Mouse (Mus musculus) hindbrain, embryonic 13.5 days (tissue): ENCODE results near the gene Zfp239. TPM values are rescaled to one million over a fixed set of nuclear protein-coding genes. Genes with fewer than 3 reads are reported as not detected.
"Not testable (repeated sequence)": the region's sequence is repeated elsewhere in the genome, so short reads cannot be mapped to it uniquely, and the experiment has no call there.

Experiments used
- ATAC-seq: fragments of 200-750 bp; cut with Nextera tagmentation; 2 replicates; pipeline ENCODE4 v1.8.0; 2017; ENCODE audit warnings: moderate TSS enrichment; ENCODE audit not compliant: low FRiP score
- H3K27ac ChIP-seq: fragments of 300-500 bp; sonication (generic); 2 replicates; pipeline ENCODE4 v1.5.1; 2015; ENCODE audit warnings: inconsistent platforms, mild to moderate bottlenecking, moderate library complexity
- H3K27me3 ChIP-seq: fragments of 300-500 bp; sonication (generic); 2 replicates; pipeline ENCODE4 v1.6.1; 2015; ENCODE audit warnings: mild to moderate bottlenecking, inconsistent platforms
- H3K36me3 ChIP-seq: fragments of 300-500 bp; sonication (generic); 2 replicates; pipeline ENCODE4 v1.6.1; 2015; ENCODE audit warnings: mild to moderate bottlenecking, inconsistent platforms
- H3K4me1 ChIP-seq: fragments of 300-500 bp; sonication (generic); replicated peaks from 2 replicates; pipeline ENCODE4 v1.6.1; 2015; ENCODE audit warnings: inconsistent platforms
- H3K4me2 ChIP-seq: fragments of 300-500 bp; sonication (generic); 2 replicates; pipeline ENCODE4 v1.6.1; 2015; ENCODE audit warnings: inconsistent platforms, mild to moderate bottlenecking, moderate library complexity
- H3K4me3 ChIP-seq: fragments of 300-500 bp; sonication (generic); 2 replicates; pipeline ENCODE4 v1.5.1; 2015; ENCODE audit warnings: mild to moderate bottlenecking, inconsistent platforms
- H3K9ac ChIP-seq: fragments of 300-500 bp; sonication (generic); 2 replicates; pipeline ENCODE4 v1.6.1; 2015; ENCODE audit warnings: mild to moderate bottlenecking, inconsistent platforms
- H3K9me3 ChIP-seq: fragments of 300-500 bp; sonication (generic); 2 replicates; pipeline ENCODE4 v1.6.1; 2016; ENCODE audit warnings: inconsistent platforms
- WGBS: fragments of 180-500 bp; shearing (Covaris S2); methylation state at CpG from one replicate; pipeline ENCODE4 v1.1.7; 2015; 5-methylcytosine and 5-hydroxymethylcytosine counted together
- polyA plus RNA-seq: library from polyadenylated mRNA; unstranded; fragments of >200 nt; fragmentation: Nextera tagmentation; extraction: Ambion mirVana; gene quantifications from 2 replicates; pipeline ENCODE4 v1.2.1, GENCODE M21; 2015

Zfp239 gene
- polyA plus RNA-seq, 1 experiment from 2014 or later: 14.6 TPM

GRCm38 (mm10) chr6:117851747-117852146, 10.2 kb upstream of the Zfp239 start:
- no peak overlapping the region for H3K4me3 ChIP-seq
- H3K9ac ChIP-seq: no peak overlapping the region
- no peaks in the 10 kb centered on the region for H3K27me3 ChIP-seq
- H3K4me1 ChIP-seq: no peaks in the 10 kb centered on the region
- WGBS: 71% methylated on average over 2 of the region's 2 CpGs
- H3K9me3 ChIP-seq: no peaks in the 10 kb centered on the region
- no peak overlapping the region for H3K27ac ChIP-seq
- peaks cover 33% of the 10 kb centered on the region for H3K36me3 ChIP-seq
- no peak overlapping the region for H3K4me2 ChIP-seq
- no peak for ATAC-seq

GRCm38 (mm10) chr6:117857990-117858389, 3.9 kb upstream of the Zfp239 start:
- no peak for ATAC-seq
- Histone ChIP-seq H3K27ac (no peak overlapping the region), H3K4me3 (no peak overlapping the region), H3K4me1 (no peaks in the 10 kb centered on the region), H3K9me3 (no peaks in the 10 kb centered on the region), H3K4me2 (no peak overlapping the region), H3K36me3 (no peaks in the 10 kb centered on the region; the same call in 1 of the 2 replicates), H3K9ac (no peak overlapping the region), H3K27me3 (no peaks in the 10 kb centered on the region)
- 82% methylated on average over 1 of the region's 1 CpGs for WGBS

- H3K9me3 ChIP-seq: no peaks in the 10 kb centered on the region
- H3K9ac ChIP-seq: no peak overlapping the region
- no peaks in the 10 kb centered on the region for H3K36me3 ChIP-seq
- peak overlapping the region; percentile 75; the same call in 1 of the 2 replicates for H3K4me3 ChIP-seq
- peaks cover 9% of the 10 kb centered on the region; the same call in 1 of the 2 replicates for H3K4me1 ChIP-seq
- WGBS: 82% methylated on average over 8 of the region's 8 CpGs
- ATAC-seq: peak; percentile 46; the same call in 1 of the 2 replicates
- no peak overlapping the region for H3K27ac ChIP-seq
- H3K27me3 ChIP-seq: no peaks in the 10 kb centered on the region
- peak overlapping the region; percentile 86 for H3K4me2 ChIP-seq
Observed at GRCm38 (mm10) chr6:117862465-117862864, 565 bp downstream of the Zfp239 start.

- Histone ChIP-seq H3K9ac (peak overlapping the region; percentile 86), H3K4me1 (peaks cover 9% of the 10 kb centered on the region; the same call in 1 of the 2 replicates), H3K36me3 (no peaks in the 10 kb centered on the region), H3K9me3 (no peaks in the 10 kb centered on the region), H3K4me2 (peak overlapping the region; percentile 86), H3K27me3 (no peaks in the 10 kb centered on the region), H3K4me3 (peak overlapping the region; percentile 75), H3K27ac (no peak overlapping the region)
- WGBS: 3% methylated on average over 26 of the region's 26 CpGs
- ATAC-seq: peak; percentile 92
Observed at GRCm38 (mm10) chr6:117862899-117863620, 1.2 kb downstream of the Zfp239 start.

GRCm38 (mm10) chr6:117863751-117864150, 1.9 kb downstream of the Zfp239 start:
- Histone ChIP-seq H3K4me1 (peaks cover 9% of the 10 kb centered on the region; the same call in 1 of the 2 replicates), H3K9me3 (no peaks in the 10 kb centered on the region), H3K27me3 (no peaks in the 10 kb centered on the region), H3K36me3 (no peaks in the 10 kb centered on the region), H3K4me2 (peak overlapping the region; percentile 86), H3K9ac (peak overlapping the region; percentile 86; the same call in 1 of the 2 replicates), H3K4me3 (peak overlapping the region; percentile 75), H3K27ac (no peak overlapping the region)
- no peak for ATAC-seq
- 97% methylated on average over 8 of the region's 8 CpGs for WGBS

- no peak overlapping the region for H3K27ac ChIP-seq
- H3K4me2 ChIP-seq: no peak overlapping the region
- no peaks in the 10 kb centered on the region for H3K27me3 ChIP-seq
- 96% methylated on average over 8 of the region's 8 CpGs for WGBS
- no peak for ATAC-seq
- no peak overlapping the region for H3K4me3 ChIP-seq
- H3K36me3 ChIP-seq: peaks cover 16% of the 10 kb centered on the region
- no peaks in the 10 kb centered on the region for H3K9me3 ChIP-seq
- no peak overlapping the region for H3K9ac ChIP-seq
- H3K4me1 ChIP-seq: peaks cover 8% of the 10 kb centered on the region; the same call in 1 of the 2 replicates
Observed at GRCm38 (mm10) chr6:117868187-117868586, 6.3 kb downstream of the Zfp239 start.

GRCm38 (mm10) chr6:117871034-117871433, 9.1 kb downstream of the Zfp239 start:
- H3K9ac ChIP-seq: no peak overlapping the region
- no peak overlapping the region for H3K4me3 ChIP-seq
- peaks cover 16% of the 10 kb centered on the region for H3K36me3 ChIP-seq
- no peaks in the 10 kb centered on the region for H3K27me3 ChIP-seq
- WGBS: 79% methylated on average over 14 of the region's 14 CpGs
- ATAC-seq: no peak
- no peak overlapping the region for H3K4me2 ChIP-seq
- no peak overlapping the region for H3K27ac ChIP-seq
- no peaks in the 10 kb centered on the region for H3K4me1 ChIP-seq
- H3K9me3 ChIP-seq: no peaks in the 10 kb centered on the region

GRCm38 (mm10) chr6:117873450-117873849, 11.6 kb downstream of the Zfp239 start:
- H3K36me3 ChIP-seq: peaks cover 16% of the 10 kb centered on the region
- H3K9ac ChIP-seq, H3K9me3 ChIP-seq, H3K4me3 ChIP-seq, ATAC-seq, H3K4me1 ChIP-seq, H3K4me2 ChIP-seq, H3K27ac ChIP-seq, H3K27me3 ChIP-seq: not testable (repeated sequence)
- WGBS: 96% methylated on average over 7 of the region's 7 CpGs

GRCm38 (mm10) chr6:117874621-117875281, 12.9 kb downstream of the Zfp239 start:
- H3K4me3 ChIP-seq: no peak overlapping the region
- ATAC-seq: no peak
- peaks cover 16% of the 10 kb centered on the region for H3K36me3 ChIP-seq
- no peaks in the 10 kb centered on the region for H3K27me3 ChIP-seq
- 86% methylated on average over 3 of the region's 3 CpGs for whole genome bisulfite sequencing
- peaks cover 5% of the 10 kb centered on the region; the same call in 1 of the 2 replicates for H3K4me1 ChIP-seq
- H3K27ac ChIP-seq: no peak overlapping the region
- H3K9ac ChIP-seq: no peak overlapping the region
- H3K4me2 ChIP-seq: no peak overlapping the region
- no peaks in the 10 kb centered on the region for H3K9me3 ChIP-seq

- no peaks in the 10 kb centered on the region for H3K36me3 ChIP-seq
- H3K9me3 ChIP-seq: no peaks in the 10 kb centered on the region
- peak; percentile 91 for ATAC-seq
- peaks cover 14% of the 10 kb centered on the region for H3K4me1 ChIP-seq
- H3K4me3 ChIP-seq: peak overlapping the region; percentile 52
- H3K9ac ChIP-seq: peak overlapping the region; percentile 74
- no peaks in the 10 kb centered on the region for H3K27me3 ChIP-seq
- peak overlapping the region; percentile 98 for H3K27ac ChIP-seq
- 14% methylated on average over 26 of the region's 26 CpGs for WGBS
- H3K4me2 ChIP-seq: peak overlapping the region; percentile 61
Observed at GRCm38 (mm10) chr6:117878700-117879407, 17.0 kb downstream of the Zfp239 start.

- Histone ChIP-seq H3K27ac (peak overlapping the region; percentile 98), H3K36me3 (no peaks in the 10 kb centered on the region), H3K4me1 (peaks cover 14% of the 10 kb centered on the region), H3K4me2 (peak overlapping the region; percentile 61), H3K9me3 (no peaks in the 10 kb centered on the region), H3K4me3 (peak overlapping the region; percentile 52), H3K9ac (peak overlapping the region; percentile 74), H3K27me3 (no peaks in the 10 kb centered on the region)
- WGBS: under 1% methylated on average over 63 of the region's 67 CpGs
- peak; percentile 94 for ATAC-seq
Observed at GRCm38 (mm10) chr6:117879408-117880115, 17.7 kb downstream of the Zfp239 start.
